Mouse (Mus musculus): ENCODE results near the gene Gatm.

DNA sequence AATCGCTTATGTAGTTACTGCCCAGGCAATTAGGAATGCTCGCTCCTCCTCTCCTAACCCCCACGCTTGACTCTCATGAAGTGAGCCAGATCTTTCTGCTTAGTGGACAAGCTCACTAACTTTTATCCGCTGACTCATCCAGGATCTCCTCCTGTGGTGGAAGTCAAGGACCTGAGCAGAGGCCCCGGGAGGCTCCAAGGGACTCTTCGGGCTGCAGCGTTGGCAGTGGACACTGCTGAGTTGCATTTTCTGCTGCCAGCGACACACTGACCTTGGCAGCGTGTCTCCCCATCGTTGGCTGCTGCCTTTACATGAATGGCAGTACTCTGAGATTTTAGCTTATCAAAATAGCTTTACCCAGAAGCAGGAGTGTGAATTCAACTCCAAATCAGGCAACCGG, 35.6 kb downstream of the Gatm start:
- TF ChIP-seq ZC3H11A (IDR thresholded peaks at IDR 0.05; ENCODE audit: borderline replicate concordance, low read depth, low read length) (no peak), ZNF384 (IDR thresholded peaks at IDR 0.05; ENCODE audit: low read depth, low read length) (no peak)

All from ES-E14 (cell line).